Mouse (Mus musculus) telencephalon, adult 2 months (tissue): ENCODE measurements around the gene Slc29a3.

Experiments used
- DNase-seq: peaks from one replicate; pipeline ENCODE4 v3.0.0-alpha.2; 2011; ENCODE audit warnings: low read depth, low spot score

Gene Slc29a3

DNA sequence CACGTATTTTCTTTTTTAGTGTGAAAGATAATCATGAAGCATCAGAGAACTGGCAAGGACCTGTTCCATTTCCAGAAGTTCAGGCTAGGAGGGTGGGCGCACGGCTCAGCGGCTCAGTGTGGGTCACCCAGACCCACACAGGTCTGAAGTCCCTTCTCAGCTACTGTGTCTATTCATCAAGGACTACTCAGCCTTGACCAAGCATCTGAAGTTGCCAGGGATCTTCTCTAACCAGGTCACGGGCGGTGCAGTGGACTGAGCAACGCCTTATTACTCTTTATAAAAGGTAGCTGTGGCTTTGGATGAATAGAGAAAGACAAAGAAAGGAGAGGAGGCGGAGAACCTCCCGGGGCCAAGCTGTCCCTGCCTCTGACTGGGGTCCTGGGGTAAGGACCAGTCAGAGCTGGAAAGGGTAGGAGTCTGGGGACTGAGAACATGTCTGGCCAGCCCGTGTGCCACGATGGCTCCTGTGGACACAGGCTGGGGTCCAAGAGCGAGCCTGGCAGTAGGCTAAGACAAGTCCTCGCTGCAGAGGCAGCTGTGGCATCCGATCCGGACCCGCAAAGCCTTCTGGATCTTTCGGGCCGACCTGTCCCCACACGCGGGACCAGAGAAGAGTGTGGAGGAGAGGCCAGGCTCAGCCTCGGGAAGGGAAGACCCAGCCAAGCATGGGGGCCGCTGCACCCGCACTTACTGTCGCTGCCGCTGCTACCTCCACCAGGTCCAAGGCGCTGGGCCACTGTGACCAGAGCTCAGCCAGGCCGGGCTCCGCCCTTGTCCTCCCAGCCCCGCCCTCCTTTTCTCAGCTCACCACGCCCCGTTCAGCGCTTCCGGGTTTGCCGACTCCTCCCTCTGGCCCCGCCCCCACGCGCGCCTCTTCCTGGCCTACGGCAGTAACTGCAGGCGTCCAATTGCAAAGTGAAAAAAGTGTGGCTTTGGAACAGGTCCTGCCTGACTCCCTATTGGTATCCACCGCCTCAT lies at the start of gene Slc29a3:
Gene Slc29a3 (minus strand): TSS at position 755 of the 981 bp plus-strand sequence.
- peak; percentile 80 for DNase-seq

GRCm38 (mm10) chr10:60801898-60802412 lies 49.4 kb upstream of the Slc29a3 start:
- no peak for DNase-seq

DNA sequence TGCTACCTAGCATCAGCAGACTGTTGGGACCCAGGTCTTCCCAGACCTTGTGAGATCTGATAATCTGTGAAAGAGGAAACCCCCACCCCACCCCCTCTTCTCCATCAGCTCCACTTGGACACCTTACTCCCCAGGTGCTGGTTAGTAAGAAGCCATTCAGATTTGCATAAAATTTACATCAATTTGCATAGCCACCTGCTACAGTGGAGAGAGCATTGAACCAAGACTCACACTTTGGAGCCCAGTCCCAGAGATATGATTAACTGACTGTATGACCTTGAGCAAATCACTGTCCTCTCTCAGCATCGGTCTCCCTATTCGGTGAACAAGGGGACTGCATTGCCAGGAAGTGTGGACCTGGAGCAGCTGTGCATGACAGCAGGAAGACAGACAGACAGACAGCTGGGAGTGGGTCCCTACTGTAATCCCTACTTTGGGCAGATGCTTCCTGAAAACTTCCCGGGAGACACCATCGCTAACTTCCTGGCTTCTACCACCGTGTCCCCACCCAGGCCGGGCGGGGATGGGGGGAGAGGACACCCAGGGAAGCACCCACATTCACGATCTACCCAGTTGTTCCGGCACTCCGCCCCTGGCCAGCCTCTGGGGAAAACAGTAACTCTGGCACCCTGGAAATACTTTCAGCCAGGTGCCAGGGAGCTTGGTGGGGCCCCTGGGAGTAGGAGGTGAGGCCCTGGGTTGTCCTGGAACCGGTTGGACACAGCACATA lies 48.7 kb upstream of the Slc29a3 start:
- no peak for DNase-seq

GRCm38 (mm10) chr10:60800295-60801167 lies 47.9 kb upstream of the Slc29a3 start:
- DNase-seq: no peak

- DNase-seq: no peak
Observed at GRCm38 (mm10) chr10:60797682-60798422, 45.3 kb upstream of the Slc29a3 start.

DNA sequence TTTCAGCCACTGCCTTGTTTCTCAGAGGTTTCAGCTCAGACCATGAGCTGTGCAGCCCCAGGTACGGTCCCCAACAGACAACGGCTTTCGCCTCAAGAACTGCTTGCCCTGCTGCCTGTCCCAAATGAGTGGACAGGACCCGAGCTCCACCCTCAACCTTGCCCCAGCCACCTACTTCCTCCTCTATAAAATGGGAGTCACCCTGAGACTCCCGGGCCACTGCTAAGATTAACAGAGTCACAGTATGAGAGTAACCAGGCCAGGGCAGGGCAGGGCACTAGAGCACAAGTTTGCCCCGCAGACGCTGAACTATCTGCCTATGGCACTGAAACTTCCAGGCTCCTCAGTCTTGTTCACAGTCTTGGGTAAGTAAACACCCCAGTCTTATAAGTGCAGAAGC lies 43.9 kb upstream of the Slc29a3 start:
- DNase-seq: no peak

DNA sequence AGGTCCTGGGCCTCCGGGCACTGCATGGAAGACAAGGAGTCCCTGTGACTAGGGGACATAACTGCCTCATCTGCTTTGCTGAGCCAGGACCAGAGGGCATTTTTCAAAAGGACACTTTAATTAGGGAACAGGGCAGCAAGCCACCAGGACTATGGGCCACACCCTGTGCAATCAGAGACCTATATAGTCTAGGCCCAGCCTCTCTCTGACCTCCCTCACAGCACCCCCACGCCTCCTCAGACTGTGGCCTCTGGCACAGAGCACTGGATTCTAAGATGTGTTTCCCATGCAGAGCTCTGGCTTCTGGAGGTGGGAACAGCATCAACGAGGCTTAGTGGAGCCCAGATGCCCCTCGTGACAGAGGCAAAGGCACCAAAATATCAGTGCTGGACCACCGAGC lies 43.4 kb upstream of the Slc29a3 start:
- DNase-seq: no peak

- DNase-seq: no peak
Observed at GRCm38 (mm10) chr10:60794792-60795191, 42.2 kb upstream of the Slc29a3 start.

GRCm38 (mm10) chr10:60794374-60794773 lies 41.8 kb upstream of the Slc29a3 start:
- no peak for DNase-seq

GRCm38 (mm10) chr10:60792841-60793240 lies 40.2 kb upstream of the Slc29a3 start:
- DNase-seq: no peak

DNA sequence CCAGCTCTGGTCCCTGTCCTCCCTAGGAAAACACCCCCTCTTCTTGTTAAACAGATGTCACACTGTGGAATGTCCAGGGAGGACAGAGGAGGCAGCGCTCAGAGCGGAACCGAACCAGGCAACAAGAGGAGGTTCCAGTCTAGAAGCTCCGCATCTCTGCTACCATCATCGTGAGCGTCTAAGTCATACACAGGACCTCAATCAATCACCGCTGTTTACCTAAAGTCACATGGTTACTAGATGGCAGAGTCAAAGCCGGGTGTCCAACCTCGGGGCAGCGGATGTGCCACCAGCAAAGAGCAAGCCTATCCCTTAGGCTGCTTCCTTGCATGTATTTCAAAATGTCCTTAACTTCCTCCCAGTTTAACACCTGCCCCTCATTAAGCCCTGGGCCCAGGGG lies 39.8 kb upstream of the Slc29a3 start:
- no peak for DNase-seq

DNA sequence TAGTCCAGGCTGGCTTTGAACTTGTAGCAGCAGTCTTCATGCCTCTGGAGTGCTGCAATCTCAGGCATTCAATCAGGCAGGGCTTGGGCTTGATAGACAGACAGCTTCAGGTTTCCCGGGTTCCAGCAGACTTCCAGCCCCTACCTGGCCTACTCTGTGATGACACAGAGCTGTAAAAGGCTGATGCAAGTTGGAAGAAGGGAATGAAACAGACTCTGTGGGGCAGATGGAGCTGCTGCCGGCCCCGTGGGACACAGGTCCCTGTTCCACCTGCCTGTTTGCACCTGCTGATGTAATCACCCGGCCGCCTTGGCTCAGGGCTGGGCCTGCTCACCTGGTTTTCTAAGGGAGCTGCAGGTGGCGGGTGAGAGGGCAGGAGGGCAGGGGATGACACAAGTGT lies 38.3 kb upstream of the Slc29a3 start:
- no peak for DNase-seq

- DNase-seq: peak; percentile 27
Observed at GRCm38 (mm10) chr10:60787303-60788074, 34.9 kb upstream of the Slc29a3 start.

DNA sequence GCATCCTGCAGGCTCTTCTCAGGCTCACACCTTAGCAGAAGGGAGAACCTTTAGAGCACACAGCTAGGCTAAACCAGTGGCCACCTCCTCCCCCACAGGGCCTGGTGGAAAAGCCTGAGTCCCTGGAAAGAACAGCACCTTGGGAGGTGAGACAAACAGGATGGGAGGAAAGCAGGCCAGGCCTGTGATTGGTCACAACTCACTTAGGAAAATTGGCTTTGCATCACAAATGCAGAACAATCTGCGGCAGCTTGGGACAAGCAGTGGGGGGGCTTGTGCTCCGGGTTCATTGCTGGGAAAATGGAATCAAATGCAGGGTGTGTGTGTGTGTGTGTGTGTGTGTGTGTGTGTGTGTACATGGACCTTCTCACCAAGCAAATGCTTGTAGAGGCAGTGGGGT lies 31.0 kb upstream of the Slc29a3 start:
- no peak for DNase-seq

- no peak for DNase-seq
Observed at GRCm38 (mm10) chr10:60779628-60780027, 27.0 kb upstream of the Slc29a3 start.

GRCm38 (mm10) chr10:60778542-60778941 lies 25.9 kb upstream of the Slc29a3 start:
- no peak for DNase-seq

DNA sequence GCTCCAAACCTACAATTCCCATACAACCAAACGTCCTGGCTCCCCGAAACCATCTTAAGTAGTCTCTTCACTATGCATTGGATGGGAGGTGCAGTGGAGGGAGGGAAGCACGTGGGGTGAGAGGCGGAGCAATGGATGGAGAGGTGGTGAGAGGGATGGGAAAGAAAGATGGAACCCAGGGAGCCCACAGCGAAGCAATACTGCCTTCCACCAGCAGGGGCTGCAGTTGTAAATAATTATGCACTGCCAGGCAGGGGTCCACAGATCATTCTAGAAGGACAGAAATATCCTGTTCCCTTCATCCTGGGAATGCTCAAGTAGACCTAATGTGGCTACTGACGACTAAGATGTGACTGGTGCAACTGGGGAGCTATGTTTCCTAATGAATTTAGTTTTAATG lies 22.9 kb upstream of the Slc29a3 start:
- DNase-seq: no peak

GRCm38 (mm10) chr10:60774616-60775015 lies 22.0 kb upstream of the Slc29a3 start:
- no peak for DNase-seq

GRCm38 (mm10) chr10:60770855-60771254 lies 18.3 kb upstream of the Slc29a3 start:
- DNase-seq: no peak

- no peak for DNase-seq
Observed at GRCm38 (mm10) chr10:60768614-60769013, 16.0 kb upstream of the Slc29a3 start.
